Mouse (Mus musculus) hindbrain, embryonic 11.5 days (tissue): ENCODE results near the gene Mfap1b. TPM values are rescaled to one million over a fixed set of nuclear protein-coding genes. Genes with fewer than 3 reads are reported as not detected.

Experiments
- ATAC-seq: fragments of 200-750 bp; cut with Nextera tagmentation; 2 replicates; pipeline ENCODE4 v1.8.0; 2017; ENCODE audit warnings: mild to moderate bottlenecking, moderate TSS enrichment, moderate library complexity; ENCODE audit not compliant: low FRiP score
- DNase-seq: peaks from one replicate; pipeline ENCODE4 v3.0.0-alpha.2; 2015; ENCODE audit warnings: low spot score
- H3K27ac ChIP-seq: fragments of 300-500 bp; sonication (generic); 2 replicates; pipeline ENCODE4 v1.5.1; 2014; ENCODE audit warnings: mild to moderate bottlenecking, low read depth, low read length
- H3K27me3 ChIP-seq: fragments of 300-500 bp; sonication (generic); 2 replicates; pipeline ENCODE4 v1.6.1; 2014; ENCODE audit warnings: mild to moderate bottlenecking, low read length, moderate library complexity, mixed read lengths; ENCODE audit not compliant: control insufficient read depth, insufficient read depth
- H3K36me3 ChIP-seq: fragments of 300-500 bp; sonication (generic); 2 replicates; pipeline ENCODE4 v1.6.1; 2014; ENCODE audit warnings: mild to moderate bottlenecking, low read length, moderate library complexity, mixed read lengths; ENCODE audit not compliant: control insufficient read depth, insufficient read depth
- H3K4me1 ChIP-seq: fragments of 300-500 bp; sonication (generic); replicated peaks from 2 replicates; pipeline ENCODE4 v1.6.1; 2014; ENCODE audit warnings: low read length, mixed read lengths; ENCODE audit not compliant: control insufficient read depth, insufficient read depth
- H3K4me2 ChIP-seq: fragments of 300-500 bp; sonication (generic); replicated peaks from 2 replicates; pipeline ENCODE4 v1.6.1; 2014; ENCODE audit warnings: mild to moderate bottlenecking, low read depth, low read length
- H3K4me3 ChIP-seq: fragments of 300-500 bp; sonication (generic); 2 replicates; pipeline ENCODE4 v1.5.1; 2014; ENCODE audit warnings: low read depth, low read length
- H3K9ac ChIP-seq: fragments of 300-500 bp; sonication (generic); 2 replicates; pipeline ENCODE4 v1.6.1; 2014; ENCODE audit warnings: low read depth, low read length
- H3K9me3 ChIP-seq: fragments of 300-500 bp; sonication (generic); 2 replicates; pipeline ENCODE4 v1.6.1; 2016; ENCODE audit warnings: low read length; ENCODE audit not compliant: control insufficient read depth
- WGBS: fragments of 180-500 bp; shearing (Covaris S2); extraction: QIAGEN DNeasy Blood & Tissue Kit; methylation state at CpG from one replicate; pipeline ENCODE4 v1.1.7; 2014; 5-methylcytosine and 5-hydroxymethylcytosine counted together
- polyA plus RNA-seq: library from polyadenylated mRNA; unstranded; fragments of >200 nt; fragmentation: Nextera tagmentation; extraction: Ambion mirVana; gene quantifications from 2 replicates; pipeline ENCODE4 v1.2.1, GENCODE M21; 2014

The Mfap1b gene
- polyA plus RNA-seq, 1 experiment from 2014 or later: 80.4 TPM

DNA sequence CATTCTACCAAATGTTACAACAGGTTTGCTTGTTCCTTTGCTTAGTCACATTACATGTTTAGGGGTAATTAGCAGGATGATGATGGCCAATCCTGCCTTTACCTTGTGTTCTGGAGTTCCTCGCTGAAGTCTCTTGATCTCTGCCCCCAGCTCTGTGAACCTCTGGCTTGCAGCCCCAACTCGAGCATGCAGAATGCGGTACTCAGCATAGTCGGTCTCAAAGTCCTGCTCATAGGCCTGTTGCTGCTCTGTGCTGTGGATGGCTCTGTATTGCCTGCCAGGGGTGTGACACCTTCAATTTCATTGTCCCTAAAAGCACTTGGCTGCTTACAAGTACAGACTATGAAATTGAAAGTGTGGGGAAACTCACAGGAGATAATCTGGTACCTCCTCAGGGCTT, 34.1 kb downstream of the Mfap1b start:
- H3K9ac ChIP-seq: no peak overlapping the region
- peaks cover 17% of the 10 kb centered on the region for H3K27me3 ChIP-seq
- WGBS: 79% methylated on average over 4 of the region's 4 CpGs
- H3K4me3 ChIP-seq: no peak overlapping the region
- DNase-seq (no peak), ATAC-seq (no peak)
- H3K4me2 ChIP-seq: no peak overlapping the region
- H3K36me3 ChIP-seq: peaks cover 4% of the 10 kb centered on the region; the same call in 1 of the 2 replicates
- no peak overlapping the region for H3K27ac ChIP-seq
- peaks cover 9% of the 10 kb centered on the region; the same call in 1 of the 2 replicates for H3K4me1 ChIP-seq
- no peaks in the 10 kb centered on the region for H3K9me3 ChIP-seq

DNA sequence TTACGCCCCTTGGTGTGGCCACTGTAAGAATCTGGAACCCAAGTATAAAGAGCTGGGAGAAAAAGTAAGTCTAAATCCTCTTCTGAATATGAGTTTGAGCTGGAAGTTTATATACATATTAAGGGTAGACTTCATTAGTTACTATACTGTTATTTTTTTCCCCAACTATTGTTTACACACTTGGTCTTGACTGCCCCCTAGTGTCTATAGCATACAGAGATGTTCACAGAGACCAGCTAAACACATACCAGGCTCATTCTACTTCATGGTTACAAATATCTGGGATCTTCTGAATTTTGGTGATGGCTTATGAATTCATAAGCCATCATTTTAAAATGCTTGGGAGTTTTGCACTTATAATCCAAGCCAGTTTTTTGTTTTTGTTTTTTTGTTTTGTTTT, 39.0 kb downstream of the Mfap1b start:
- H3K4me1 ChIP-seq: no peaks in the 10 kb centered on the region
- WGBS: 97% methylated on average over 1 of the region's 1 CpGs

DNA sequence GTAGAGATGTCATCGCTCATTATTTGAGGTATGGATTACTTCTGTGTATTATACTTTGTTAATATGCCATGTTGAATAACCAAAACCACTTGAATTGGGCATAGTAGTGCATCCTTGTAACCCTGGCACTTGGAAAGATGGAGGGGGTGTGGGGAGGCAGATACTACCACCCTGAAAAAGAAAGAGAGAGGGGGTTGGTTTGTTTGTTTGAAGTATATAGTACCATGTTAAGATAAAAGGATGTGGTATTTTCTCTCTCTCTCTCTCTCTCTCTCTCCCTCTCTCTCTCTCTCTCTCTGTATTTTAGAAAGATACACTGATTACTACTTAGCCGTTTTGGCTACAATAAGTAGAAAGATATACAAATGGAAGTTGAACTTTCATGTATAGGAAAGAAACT, 48.0 kb downstream of the Mfap1b start:
- Histone ChIP-seq H3K36me3 (peaks cover 9% of the 10 kb centered on the region), H3K9me3 (no peaks in the 10 kb centered on the region)

More for the DNA sequence above, 39.0 kb downstream of the Mfap1b start:
- H3K4me3 ChIP-seq: no peak overlapping the region
- no peak for ATAC-seq
- H3K27ac ChIP-seq: no peak overlapping the region
- no peak overlapping the region for H3K4me2 ChIP-seq
- H3K9me3 ChIP-seq: no peaks in the 10 kb centered on the region
- no peak overlapping the region for H3K9ac ChIP-seq
- DNase-seq: peak; percentile 46
- H3K27me3 ChIP-seq: no peaks in the 10 kb centered on the region
- peaks cover 26% of the 10 kb centered on the region for H3K36me3 ChIP-seq

DNA sequence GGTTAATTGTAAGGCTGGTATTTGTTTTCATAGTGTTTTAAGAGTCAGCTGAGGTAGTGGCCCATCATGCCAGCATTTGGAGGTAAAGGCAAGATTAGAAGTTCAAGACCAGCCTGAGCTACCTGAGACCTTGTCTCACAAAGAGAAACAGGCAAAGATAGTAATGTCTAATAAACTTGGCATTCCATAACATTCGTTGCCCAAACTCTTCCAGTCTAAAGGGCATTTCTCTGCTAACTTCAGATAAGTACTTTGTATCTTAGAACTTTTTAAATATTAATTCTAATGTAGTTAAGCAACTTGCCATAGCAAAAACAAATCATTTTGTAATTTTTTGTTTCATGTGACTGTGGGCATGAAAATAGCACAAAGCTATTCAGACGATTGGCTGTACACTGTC, 50.7 kb downstream of the Mfap1b start:
- peaks cover 4% of the 10 kb centered on the region; the same call in 1 of the 2 replicates for H3K36me3 ChIP-seq
- no peaks in the 10 kb centered on the region for H3K4me1 ChIP-seq
- no peaks in the 10 kb centered on the region for H3K27me3 ChIP-seq
- no peaks in the 10 kb centered on the region for H3K9me3 ChIP-seq
- no peak overlapping the region for H3K27ac ChIP-seq
- no peak overlapping the region for H3K9ac ChIP-seq
- no peak overlapping the region for H3K4me3 ChIP-seq
- ATAC-seq (no peak), DNase-seq (no peak)
- 94% methylated on average over 2 of the region's 2 CpGs for WGBS
- no peak overlapping the region for H3K4me2 ChIP-seq

More for the DNA sequence above, 48.0 kb downstream of the Mfap1b start:
- Histone ChIP-seq H3K27me3 (no peaks in the 10 kb centered on the region), H3K27ac (no peak overlapping the region), H3K4me1 (no peaks in the 10 kb centered on the region), H3K9ac (no peak overlapping the region), H3K4me2 (no peak overlapping the region), H3K4me3 (no peak overlapping the region)
- 98% methylated on average over 2 of the region's 2 CpGs for WGBS
- ATAC-seq (no peak), DNase-seq (no peak)

DNA sequence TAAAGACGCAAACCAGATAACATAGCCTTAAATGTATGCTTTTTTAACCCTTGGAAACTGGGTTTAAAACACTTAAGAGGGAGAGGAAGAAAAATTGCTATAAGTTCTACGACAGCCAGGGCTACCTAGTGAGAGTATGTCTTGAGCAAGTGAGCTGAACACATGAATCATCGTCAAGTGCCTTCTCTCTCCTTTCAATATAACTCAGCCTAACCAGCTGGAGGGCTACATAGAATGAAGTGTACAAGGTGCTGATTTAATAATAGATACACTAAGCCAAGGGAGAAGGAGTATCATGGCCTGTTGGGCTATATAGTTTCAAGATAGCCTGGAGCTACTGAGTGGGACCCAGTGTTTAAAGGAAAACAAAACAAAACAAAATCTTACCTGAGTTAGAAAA, 55.4 kb downstream of the Mfap1b start:
- no peak overlapping the region for H3K9ac ChIP-seq
- H3K27ac ChIP-seq: no peak overlapping the region
- 92% methylated on average over 3 of the region's 3 CpGs for WGBS
- no peaks in the 10 kb centered on the region for H3K36me3 ChIP-seq
- H3K4me3 ChIP-seq: no peak overlapping the region
- H3K4me2 ChIP-seq: no peak overlapping the region
- ATAC-seq: no peak
- H3K9me3 ChIP-seq: no peaks in the 10 kb centered on the region
- peaks cover 3% of the 10 kb centered on the region; the same call in 1 of the 2 replicates for H3K4me1 ChIP-seq
- no peaks in the 10 kb centered on the region for H3K27me3 ChIP-seq
- DNase-seq: no peak

- H3K27ac ChIP-seq: no peak overlapping the region
- ATAC-seq (no peak), DNase-seq (no peak)
- no peak overlapping the region for H3K9ac ChIP-seq
- peaks cover 3% of the 10 kb centered on the region; the same call in 1 of the 2 replicates for H3K4me1 ChIP-seq
- no peak overlapping the region for H3K4me2 ChIP-seq
- WGBS: 94% methylated on average over 6 of the region's 6 CpGs
- H3K36me3 ChIP-seq: no peaks in the 10 kb centered on the region
- no peaks in the 10 kb centered on the region for H3K27me3 ChIP-seq
- H3K9me3 ChIP-seq: no peaks in the 10 kb centered on the region
- H3K4me3 ChIP-seq: no peak overlapping the region
These were observed 57.5 kb downstream of the Mfap1b start for GRCm38 (mm10) chr2:121416356-121416755.

GRCm38 (mm10) chr2:121415591-121415990, 58.3 kb downstream of the Mfap1b start:
- ATAC-seq: no peak
- DNase-seq: no peak
- Histone ChIP-seq H3K4me2 (peak overlapping the region; percentile 45), H3K9ac (peak overlapping the region; percentile 8; the same call in 1 of the 2 replicates), H3K4me1 (peaks cover 3% of the 10 kb centered on the region; the same call in 1 of the 2 replicates), H3K36me3 (no peaks in the 10 kb centered on the region), H3K9me3 (no peaks in the 10 kb centered on the region), H3K27me3 (no peaks in the 10 kb centered on the region), H3K4me3 (peak overlapping the region; percentile 80), H3K27ac (no peak overlapping the region)
- WGBS: 87% methylated on average over 3 of the region's 3 CpGs

- WGBS: 53% methylated on average over 3 of the region's 3 CpGs
These were observed 58.8 kb downstream of the Mfap1b start for GRCm38 (mm10) chr2:121415103-121415502.

GRCm38 (mm10) chr2:121414139-121414685, 59.7 kb downstream of the Mfap1b start:
- under 1% methylated on average over 30 of the region's 32 CpGs for WGBS
- Histone ChIP-seq H3K9me3 (no peaks in the 10 kb centered on the region), H3K9ac (peak overlapping the region; percentile 91), H3K4me3 (peak overlapping the region; percentile 80), H3K4me1 (peaks cover 3% of the 10 kb centered on the region; the same call in 1 of the 2 replicates), H3K27me3 (no peaks in the 10 kb centered on the region), H3K27ac (peak overlapping the region; percentile 90), H3K4me2 (peak overlapping the region; percentile 45), H3K36me3 (no peaks in the 10 kb centered on the region)
- peak; percentile 57 for ATAC-seq
- peak; percentile 61 for DNase-seq

More at GRCm38 (mm10) chr2:121415103-121415502, 58.8 kb downstream of the Mfap1b start:
- no peaks in the 10 kb centered on the region for H3K36me3 ChIP-seq
- peaks cover 3% of the 10 kb centered on the region; the same call in 1 of the 2 replicates for H3K4me1 ChIP-seq
- peak overlapping the region; percentile 8; the same call in 1 of the 2 replicates for H3K9ac ChIP-seq
- H3K27me3 ChIP-seq: no peaks in the 10 kb centered on the region
- H3K4me2 ChIP-seq: peak overlapping the region; percentile 45
- DNase-seq (no peak), ATAC-seq (no peak)
- no peak overlapping the region for H3K27ac ChIP-seq
- no peaks in the 10 kb centered on the region for H3K9me3 ChIP-seq
- peak overlapping the region; percentile 80 for H3K4me3 ChIP-seq
